Mouse (Mus musculus) layer of hippocampus, postnatal 10 days (tissue): ENCODE measurements at regions not wholly inside any gene's neighbourhood (a gene's known extent, or its start where the extent isn't known, plus 50 kb on each side); places are given as distances from the start of the nearest gene placed in this dataset.

ENCODE experiments used
- DNase-seq, 2 experiments: peaks; one replicate each; pipeline ENCODE4 v3.0.0; 2021; ENCODE audit warnings: low spot score in 2 of 2

DNA sequence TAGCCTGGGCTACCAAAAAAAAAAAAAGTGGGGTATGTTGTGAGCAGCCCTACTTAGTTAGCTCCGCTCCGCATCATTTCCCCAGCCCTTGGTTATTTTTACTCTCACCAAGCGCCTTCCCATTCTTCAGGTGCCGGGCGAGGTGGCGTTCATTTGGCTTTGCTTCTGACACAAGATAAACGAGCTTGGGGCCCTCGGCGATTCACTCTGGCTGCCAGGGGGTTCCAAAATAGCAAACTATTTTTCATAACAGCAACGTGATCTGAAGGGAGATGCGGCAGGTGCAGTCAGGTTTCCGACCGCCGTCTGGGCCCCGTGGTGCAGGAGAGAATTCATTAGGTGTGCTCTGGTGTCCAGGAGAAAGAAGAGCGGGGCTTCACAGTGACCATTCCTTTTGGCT, 403.6 kb upstream of the Rora start:
- DNase-seq: no peak

DNA sequence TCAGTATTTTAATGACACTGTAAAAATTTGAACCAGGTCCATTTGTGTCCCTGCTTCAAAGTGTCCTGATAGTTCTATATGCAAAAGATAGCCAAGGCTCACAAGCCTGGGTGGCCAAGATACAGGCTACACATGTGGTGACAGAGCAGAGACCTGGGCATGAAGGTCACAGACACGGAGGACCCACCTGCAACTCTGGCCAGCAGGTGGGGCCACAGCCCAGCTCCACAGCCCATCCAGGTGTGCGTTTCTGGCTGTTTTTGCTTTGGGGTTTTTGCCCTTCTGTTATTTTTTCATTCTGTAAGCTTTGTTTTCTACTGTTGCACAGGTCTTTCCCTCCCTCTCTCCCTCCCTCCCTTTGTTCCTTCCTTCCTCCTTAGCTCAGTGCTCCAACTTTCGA, 399.4 kb upstream of the Rora start:
- DNase-seq: no peak

DNA sequence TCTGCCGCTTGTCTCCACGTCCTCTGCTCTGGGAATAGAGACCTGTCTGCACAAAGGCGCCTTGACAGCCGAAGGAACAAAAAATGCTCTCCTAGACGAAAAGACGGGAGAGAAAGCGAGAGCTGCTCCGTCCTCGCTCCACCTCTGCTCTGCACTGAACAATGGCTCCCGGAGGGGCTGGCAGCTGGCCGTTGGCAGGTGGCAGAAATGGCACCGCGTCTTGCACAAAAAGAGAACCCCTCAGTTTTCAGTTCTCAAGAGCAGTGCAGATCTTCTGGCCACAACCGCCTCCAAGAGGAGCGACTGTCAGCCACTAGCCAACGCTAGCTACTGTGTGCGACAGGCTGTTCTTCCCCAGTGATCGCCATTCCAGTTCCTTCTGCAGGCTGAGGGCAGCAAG, 385.0 kb upstream of the Rora start:
- peak; percentile 32 to 46 for DNase-seq

DNA sequence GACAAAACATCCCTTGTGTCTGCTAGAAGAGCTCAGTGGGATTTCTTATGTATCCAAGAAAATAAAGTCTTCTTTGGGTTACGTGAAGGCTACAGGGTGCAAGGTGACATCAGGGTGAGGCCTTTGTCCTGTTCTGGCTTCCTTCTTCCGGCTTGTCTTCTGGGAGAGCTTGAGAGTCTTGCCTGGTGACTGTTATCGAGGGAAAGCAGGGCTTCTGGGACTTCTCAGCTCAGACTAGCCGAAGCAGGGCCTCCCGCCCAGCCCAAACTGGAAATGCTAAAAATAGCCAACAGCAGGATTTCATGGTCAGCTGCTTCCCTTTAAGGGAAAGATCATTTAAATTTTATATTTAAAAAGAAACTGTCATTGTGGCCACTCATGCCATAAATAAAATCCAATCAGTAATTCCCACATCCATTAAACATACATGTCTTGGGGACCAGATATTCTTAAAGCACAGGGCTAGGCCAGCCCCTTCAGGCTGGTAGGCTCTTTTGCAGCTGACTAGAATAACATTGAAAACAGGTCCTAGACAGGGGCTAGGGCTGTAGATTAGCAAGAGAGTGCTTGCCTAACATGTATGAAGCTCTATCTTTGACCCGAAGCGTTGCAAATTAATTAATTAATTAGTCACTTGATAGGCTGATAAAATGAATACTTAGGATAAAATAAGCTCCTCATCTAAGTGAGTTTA, 351.2 kb upstream of the Rora start:
- DNase-seq: no peak

DNA sequence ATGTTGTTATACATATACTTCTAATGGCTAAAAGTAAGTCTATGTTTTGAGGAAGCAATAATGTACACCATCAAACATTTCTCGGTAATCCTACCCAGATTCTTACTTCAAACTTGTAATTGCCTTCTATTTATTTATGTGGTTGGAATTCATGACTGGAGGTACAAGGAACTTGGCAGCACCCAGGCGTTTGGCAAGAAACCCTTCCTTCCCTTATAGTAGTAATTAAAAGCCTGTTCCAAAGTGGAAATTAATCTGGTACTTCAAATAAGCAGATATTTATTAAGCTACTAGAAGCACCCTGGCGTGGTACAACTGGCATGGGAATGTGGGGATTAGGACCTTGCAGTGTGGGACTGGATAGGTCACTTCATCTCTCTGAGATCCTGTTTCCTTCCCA, 322.9 kb upstream of the Rora start:
- DNase-seq: no peak

DNA sequence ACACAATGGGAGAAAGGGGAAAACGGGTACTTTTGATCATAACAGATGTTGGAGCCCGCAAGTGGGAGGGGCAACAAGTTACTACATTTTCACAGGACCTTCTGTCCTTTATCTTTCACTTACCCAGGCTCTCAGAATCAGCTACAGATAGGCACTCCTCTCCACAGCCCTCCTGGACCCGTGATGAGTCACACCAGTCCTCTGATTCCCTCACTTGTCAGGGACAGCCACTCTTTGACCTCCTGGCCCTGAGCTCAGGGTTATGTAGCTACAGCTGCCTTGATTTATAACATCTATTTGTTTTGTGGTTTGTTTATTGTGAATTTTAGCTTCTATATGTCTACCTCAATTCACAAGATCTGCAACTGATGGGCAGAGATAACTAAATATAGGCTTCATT, 312.7 kb upstream of the Rora start:
- DNase-seq: no peak

DNA sequence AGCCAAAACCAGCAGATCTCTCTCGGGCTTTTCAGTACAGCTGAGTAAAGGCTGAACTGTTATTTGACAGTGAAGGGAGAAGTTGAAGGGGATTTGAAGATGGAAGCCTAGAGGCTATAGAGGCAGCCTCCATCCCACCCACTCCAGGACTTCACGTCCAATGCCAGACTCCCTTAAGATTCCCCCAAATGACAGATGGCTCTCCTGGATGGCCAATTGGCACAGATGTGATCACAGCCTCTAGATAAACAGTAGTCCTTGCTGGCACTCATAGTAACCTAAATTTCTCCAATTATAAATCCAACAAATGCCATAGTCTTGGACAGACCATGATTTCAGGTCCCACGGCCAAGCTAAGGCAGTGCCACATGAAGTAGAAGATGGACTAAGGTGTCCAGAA, 312.1 kb upstream of the Rora start:
- DNase-seq: no peak

DNA sequence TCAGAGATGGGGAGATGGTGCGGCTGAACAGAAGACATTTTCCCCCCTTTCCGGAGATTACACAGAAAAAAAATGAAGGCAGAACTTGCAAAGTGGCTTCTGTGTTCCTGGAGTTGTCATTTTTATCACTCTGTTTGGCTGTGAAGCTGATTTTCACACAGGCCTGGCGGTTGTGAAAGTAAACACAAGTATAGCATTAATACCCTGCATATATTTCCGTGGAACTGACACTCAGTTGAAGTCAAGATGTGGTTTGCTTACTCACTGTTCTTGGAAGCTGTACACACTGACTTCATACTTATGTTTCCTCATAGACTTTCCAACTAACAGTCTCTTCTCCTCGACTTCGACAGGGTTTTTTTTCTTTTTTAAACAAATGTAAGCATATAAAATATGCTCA, 306.2 kb upstream of the Rora start:
- DNase-seq: no peak

DNA sequence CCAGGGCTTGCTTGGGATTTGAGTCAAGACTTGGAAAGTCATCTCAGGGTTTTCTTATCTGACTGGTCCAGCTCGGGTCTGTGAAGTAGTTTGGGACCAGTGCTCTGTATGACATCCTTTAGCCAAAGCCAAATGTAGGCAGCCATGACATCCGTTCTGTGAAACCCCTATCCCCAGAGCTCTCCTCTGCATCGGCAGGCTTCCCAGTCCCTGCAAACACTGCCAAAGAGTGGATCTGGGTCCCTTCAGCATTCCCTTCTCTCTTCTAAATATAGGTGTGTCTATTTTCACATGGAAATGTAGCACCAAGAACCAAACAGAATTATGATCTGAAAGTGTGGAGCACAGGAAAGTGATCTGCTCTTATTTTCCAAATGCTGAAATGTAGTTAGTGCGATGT, 302.1 kb upstream of the Rora start:
- no peak for DNase-seq

DNA sequence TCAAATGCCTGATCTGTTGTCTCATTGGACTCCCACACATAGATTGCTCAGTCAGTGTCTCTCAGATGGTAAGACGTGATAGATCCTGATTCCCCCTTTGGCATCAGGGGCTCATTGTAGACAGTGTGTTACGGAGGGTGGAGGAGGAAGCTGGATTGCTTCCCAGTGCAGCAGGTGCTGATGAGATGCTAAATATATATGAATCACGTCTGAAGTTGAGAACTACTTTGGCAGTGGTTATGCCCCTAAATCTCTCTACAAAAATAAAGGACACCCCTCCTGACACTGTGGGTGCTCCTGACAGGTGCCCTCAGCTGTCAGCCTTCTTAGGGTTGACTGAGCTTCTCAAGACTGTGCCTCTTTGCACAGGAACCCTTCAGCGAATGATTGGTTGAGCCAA, 299.1 kb upstream of the Rora start:
- peak in 1 of 2 experiments; percentile 18 for DNase-seq

DNA sequence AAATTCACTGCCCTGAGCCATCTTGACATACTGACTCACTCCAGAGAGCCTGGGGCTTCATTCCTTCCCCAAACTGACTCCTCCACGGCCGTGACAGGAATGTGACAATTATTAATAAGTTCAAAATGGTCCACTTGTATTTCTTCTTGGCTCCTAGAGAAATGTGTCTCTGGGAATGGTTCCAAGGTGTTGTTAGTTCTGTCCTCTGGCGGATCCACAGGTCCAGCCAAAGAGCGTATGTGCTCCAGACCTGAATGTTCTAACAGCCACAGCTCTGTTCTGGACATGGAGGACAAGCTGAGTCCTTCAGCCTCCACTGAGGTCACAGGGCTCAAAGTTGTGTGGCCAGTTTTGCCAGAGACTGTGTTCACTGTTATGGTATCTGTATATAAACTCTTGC, 297.5 kb upstream of the Rora start:
- DNase-seq: no peak

DNA sequence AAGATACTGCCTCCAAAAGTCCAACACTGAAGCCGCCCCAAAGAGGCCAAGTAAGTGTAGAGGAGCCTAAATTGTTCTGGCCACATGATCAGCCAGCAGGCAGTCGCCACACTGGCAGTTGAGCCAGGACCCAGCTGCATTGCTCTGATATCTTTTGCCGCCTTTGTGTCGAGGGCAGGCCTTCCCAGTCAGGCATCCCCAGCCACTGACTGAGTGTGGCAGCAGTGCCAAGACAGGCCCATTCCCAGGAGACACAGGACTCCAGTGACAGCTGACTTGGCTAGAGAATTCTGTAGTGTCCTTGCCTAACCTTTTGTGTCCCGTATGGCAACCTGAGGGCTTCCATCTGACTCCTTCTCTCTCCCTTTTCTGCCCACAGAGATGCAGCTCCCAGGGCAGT, 296.4 kb upstream of the Rora start:
- DNase-seq: peak; percentile 42 to 44

DNA sequence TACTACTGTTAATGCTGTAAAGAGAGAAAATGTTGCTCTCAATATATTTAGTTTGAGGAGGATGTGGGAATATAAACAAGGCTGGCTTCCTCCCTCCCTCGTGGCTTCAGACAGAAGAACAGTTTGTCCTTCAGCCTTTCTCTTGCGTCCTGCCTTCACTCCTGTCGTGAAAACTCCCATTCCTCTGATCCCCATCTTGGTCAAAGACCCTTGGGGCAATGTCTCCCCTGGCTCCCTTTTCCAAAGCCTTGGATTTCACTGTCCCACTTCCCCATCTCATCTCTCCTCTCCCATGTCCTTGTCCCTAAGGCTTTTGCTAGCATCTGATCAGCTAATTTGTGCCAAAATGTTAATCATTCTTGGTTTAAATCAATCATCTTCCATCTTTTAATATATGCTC, 286.6 kb upstream of the Rora start:
- no peak for DNase-seq

DNA sequence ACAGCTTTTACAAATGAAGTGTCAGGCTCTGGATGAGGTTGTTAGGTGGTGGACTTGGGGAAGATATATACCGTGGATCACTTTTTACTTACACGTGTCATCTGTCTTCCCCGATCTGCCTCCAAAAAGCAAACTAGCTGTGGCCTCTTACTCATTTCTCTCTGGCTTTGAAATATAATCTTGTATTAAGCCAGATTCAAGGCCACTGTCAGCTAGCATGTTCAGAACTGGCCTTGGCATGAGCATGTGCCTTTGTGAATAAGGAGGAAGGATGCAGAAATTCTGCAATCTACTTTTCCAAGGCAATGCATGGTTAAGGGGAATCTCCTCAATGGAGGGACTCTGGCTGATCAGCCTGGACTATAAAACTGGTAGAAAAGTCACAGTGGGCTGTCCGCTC, 286.0 kb upstream of the Rora start:
- no peak for DNase-seq

DNA sequence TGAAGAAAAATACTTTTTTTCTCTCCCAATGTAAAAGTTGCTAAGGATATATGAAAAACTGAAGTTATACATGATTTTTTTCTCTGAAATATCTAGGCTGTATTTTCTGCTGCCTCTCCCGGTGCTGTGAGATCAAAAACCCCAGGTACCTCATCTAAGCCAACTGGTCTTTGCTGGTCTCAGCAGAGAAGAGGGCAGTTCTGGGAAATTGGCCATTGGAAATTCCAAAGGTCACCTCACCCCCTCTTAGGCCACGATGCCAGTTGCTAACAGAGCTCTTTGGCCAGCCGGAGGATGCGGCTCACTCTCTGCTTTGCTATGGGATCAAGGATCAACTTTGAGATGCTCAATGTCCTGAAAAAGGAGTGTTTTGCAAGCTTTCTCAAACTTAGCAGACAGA, 280.9 kb upstream of the Rora start:
- DNase-seq: no peak

DNA sequence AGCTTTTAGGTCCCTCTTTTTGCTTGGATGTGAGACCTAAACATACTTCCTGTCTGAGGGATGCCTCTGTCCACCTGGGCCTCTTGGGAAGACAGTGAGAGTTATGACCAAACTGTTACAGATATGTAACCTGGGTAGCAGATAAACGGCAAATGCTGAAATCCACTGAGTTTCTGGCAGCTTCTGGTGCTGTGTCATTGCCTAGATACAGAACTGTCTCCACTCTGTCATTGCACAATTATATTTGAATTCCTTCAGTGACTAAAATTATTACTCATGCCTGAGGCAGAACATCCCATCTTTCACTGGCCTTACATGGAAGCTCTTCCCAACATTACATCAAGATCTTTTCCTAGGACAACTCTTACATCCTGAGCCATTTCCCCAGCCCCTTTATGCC, 277.4 kb upstream of the Rora start:
- DNase-seq: no peak

DNA sequence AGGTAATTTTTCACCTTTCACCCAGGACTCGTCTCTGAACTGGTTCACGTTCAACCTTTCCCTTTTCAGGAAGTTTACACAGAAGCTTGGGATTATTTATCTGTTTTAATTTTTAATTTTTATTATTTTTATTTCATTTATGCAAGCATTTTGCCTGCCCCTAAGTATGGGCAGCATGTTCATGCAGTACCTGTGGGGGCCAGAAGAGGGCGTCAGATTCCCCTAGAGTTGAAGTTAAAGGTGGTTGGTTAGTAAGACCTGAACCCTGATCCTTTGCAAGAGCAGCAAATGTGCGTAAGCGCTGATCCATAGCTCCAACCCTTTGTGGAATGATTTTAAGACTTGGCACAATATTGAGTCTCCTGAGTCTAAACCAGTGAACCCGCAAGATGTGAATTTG, 271.7 kb upstream of the Rora start:
- DNase-seq: no peak

DNA sequence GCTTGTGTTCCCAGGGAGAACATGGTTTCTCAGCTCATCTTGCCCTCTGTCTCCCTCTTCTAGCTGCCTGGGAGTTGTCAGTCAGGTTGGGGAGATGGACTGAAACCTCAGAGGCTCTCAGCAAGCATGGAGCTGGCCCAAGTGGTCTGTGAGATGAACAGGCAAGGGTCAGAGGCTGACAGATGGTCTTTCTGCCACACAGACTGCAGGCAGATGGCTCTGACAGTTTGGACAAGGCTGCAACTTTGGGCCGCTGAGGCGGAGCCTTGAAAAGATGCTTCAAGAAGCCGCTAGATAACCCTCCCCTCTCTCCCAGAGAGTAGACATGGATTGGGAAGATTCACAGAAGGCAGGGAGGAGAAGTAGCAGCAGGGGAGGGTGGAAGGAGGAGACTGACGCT, 252.7 kb upstream of the Rora start:
- DNase-seq: no peak

DNA sequence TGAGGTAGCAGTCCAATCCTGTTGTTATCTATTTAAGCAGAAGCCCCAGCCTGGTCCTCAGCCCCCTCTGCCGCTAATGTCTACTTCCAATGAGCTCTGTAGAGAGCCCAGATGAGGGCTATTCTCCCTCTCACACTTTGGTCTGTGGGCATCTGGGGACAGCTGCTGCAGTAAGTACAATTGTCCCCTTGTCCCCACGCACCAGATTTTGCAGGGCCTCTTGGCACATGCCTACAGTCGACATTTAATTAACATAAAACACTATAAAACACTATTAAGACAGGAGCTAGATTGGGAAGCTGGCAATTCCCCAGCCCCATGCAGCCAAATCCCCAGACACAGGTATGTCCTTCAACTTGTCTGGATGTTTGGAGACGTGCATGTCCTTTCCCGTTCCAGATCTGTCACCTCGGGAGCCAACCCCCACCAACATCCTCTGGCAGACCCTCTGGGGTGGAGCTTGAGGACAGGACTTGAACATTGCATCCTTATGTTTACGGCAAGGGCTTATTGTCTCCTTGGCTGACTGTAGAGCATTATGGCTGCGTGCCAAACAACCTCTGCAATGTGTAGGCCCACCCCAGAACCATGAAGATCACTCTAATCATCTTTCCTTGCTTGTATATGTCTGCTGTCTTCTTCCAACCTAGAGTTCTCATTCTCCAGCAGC, 251.3 kb upstream of the Rora start:
- peak; percentile 8 to 28 for DNase-seq

DNA sequence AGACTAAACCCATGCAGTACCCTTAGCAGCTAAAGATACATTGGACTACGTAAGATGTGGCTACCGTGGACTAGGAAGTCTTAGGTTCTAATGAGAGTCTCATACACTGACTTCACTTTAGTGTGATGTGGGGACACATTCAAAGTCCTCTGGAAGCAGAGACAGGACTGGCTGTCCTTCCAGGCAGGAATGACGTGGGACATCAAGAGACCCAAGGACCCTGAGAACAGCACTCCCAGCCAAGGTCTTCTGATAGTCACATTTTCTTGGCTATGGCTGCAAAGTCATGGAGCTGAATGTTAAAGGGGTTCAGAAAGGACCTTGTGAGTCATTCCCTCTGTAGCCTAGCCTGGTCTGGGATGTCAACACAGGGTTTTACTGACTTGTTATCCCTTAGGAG, 250.6 kb upstream of the Rora start:
- no peak for DNase-seq

DNA sequence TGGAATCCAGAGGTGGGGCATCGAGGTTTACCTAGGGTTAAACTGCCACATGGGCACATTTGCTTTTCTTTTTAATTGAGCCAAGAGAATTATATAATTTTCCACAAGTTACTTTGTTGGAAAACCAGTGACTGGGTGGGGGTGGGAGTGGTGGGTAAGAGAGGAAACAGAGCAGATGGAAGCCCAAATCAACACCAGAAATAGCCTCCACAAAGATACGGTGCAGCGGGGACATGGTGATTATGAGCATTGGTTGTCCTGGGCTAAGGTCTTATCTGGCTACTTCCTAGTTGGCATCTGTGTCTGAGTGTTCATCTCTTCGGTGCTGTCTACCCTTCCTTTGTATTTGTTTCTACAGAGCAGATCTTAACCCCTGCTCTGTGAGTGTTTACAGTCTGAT, 250.1 kb upstream of the Rora start:
- DNase-seq: no peak

DNA sequence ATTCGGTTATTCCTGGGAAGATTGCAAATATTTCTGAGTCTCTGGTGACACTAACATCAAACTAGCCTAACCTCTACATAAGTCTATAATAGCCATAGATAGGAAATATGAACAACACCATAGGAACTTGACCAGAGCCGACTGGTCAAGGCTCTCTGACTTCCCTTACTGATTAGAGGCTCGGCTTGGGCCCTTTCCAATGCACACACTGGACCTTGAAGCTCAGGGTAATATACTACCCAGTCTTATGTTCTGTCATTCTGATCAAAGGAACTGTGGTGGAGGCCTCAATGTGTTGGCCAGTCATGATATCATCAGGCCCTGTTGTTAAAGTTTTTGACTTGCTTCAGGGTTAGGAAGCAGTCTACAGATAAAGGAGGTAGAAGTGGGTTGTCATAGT, 243.8 kb upstream of the Rora start:
- no peak for DNase-seq

DNA sequence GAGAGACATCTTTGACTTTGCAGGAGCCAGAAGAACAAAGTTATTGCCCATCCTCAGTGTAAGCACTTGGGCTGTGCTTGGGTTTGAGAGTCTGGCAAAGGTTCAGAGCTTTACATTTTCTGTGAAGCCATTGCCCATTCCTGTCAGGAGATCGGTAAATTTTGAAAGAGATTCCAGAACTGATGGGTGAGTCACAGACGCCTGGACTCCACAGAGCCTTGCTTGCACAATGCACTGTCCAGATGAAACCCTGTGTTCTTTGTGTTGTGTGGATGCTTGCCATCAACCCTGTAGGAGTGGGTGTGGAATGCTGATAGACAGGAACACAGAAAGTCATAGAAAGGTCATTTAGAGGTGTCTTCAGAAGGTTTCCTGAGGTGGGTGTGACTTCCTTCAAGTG, 227.3 kb upstream of the Rora start:
- no peak for DNase-seq
